Mouse (Mus musculus): ENCODE data around the gene Gpd2.

Gene Gpd2

GRCm38 (mm10) chr2:57251636-57252317, 14.3 kb downstream of the Gpd2 start:
- no peak for DNase-seq (ENCODE audit: low spot score in 2 of 2)

- no peak for DNase-seq (ENCODE audit: low spot score in 2 of 2)
These were observed 15.3 kb downstream of the Gpd2 start for GRCm38 (mm10) chr2:57252542-57253301.

- DNase-seq (ENCODE audit: low spot score in 2 of 2) = no peak
These were observed 16.8 kb downstream of the Gpd2 start for GRCm38 (mm10) chr2:57254267-57254666.

GRCm38 (mm10) chr2:57255153-57255670, 17.8 kb downstream of the Gpd2 start:
- DNase-seq (ENCODE audit: low spot score in 2 of 2) = no peak

- no peak for DNase-seq (ENCODE audit: low spot score in 2 of 2)
These were observed 18.4 kb downstream of the Gpd2 start for GRCm38 (mm10) chr2:57255836-57256235.

GRCm38 (mm10) chr2:57256459-57256858, 19.0 kb downstream of the Gpd2 start:
- DNase-seq (ENCODE audit: low spot score in 2 of 2) = no peak

GRCm38 (mm10) chr2:57261286-57262077, 24.0 kb downstream of the Gpd2 start:
- no peak for DNase-seq (ENCODE audit: low spot score in 2 of 2)

GRCm38 (mm10) chr2:57263431-57263830, 26.0 kb downstream of the Gpd2 start:
- DNase-seq (ENCODE audit: low spot score in 2 of 2) = no peak

GRCm38 (mm10) chr2:57264912-57265311, 27.5 kb downstream of the Gpd2 start:
- DNase-seq (ENCODE audit: low spot score in 2 of 2) = no peak

- DNase-seq (ENCODE audit: low spot score in 2 of 2) = no peak
These were observed 29.4 kb downstream of the Gpd2 start for GRCm38 (mm10) chr2:57266679-57267393.

- DNase-seq (ENCODE audit: low spot score in 2 of 2) = no peak
These were observed 29.9 kb downstream of the Gpd2 start for GRCm38 (mm10) chr2:57267394-57267716.

- no peak for DNase-seq (ENCODE audit: low spot score in 2 of 2)
These were observed 30.5 kb downstream of the Gpd2 start for GRCm38 (mm10) chr2:57267896-57268295.

GRCm38 (mm10) chr2:57268839-57269238, 31.4 kb downstream of the Gpd2 start:
- DNase-seq (ENCODE audit: low spot score in 2 of 2) = no peak

- no peak for DNase-seq (ENCODE audit: low spot score in 2 of 2)
These were observed 32.4 kb downstream of the Gpd2 start for GRCm38 (mm10) chr2:57269690-57270435.

GRCm38 (mm10) chr2:57280190-57280723, 42.8 kb downstream of the Gpd2 start:
- no peak for DNase-seq (ENCODE audit: low spot score in 2 of 2)

GRCm38 (mm10) chr2:57283791-57284190, 46.4 kb downstream of the Gpd2 start:
- no peak for DNase-seq (ENCODE audit: low spot score in 2 of 2)

- no peak for DNase-seq (ENCODE audit: low spot score in 2 of 2)
These were observed 47.8 kb downstream of the Gpd2 start for GRCm38 (mm10) chr2:57285197-57285596.

- no peak for DNase-seq (ENCODE audit: low spot score in 2 of 2)
These were observed 50.6 kb downstream of the Gpd2 start for GRCm38 (mm10) chr2:57287986-57288385.

- no peak for DNase-seq (ENCODE audit: low spot score in 2 of 2)
These were observed 56.1 kb downstream of the Gpd2 start for GRCm38 (mm10) chr2:57293571-57293970.

GRCm38 (mm10) chr2:57296069-57296468, 58.6 kb downstream of the Gpd2 start:
- DNase-seq (ENCODE audit: low spot score in 2 of 2) = no peak

GRCm38 (mm10) chr2:57297226-57297625, 59.8 kb downstream of the Gpd2 start:
- DNase-seq (ENCODE audit: low spot score in 2 of 2) = no peak
